Mouse (Mus musculus) T-helper 2 cell (primary cell): Measurements from ENCODE around the gene Uba52.

ENCODE experiments used
- in situ Hi-C: fragments of 300-600 bp; cut with MboI, MseI; formaldehyde crosslinking; loops from one replicate; pipeline ENCODE4 v1.15.1; 2025; ENCODE audit warnings: high pct_unique_total_duplicates

The Uba52 gene

DNA sequence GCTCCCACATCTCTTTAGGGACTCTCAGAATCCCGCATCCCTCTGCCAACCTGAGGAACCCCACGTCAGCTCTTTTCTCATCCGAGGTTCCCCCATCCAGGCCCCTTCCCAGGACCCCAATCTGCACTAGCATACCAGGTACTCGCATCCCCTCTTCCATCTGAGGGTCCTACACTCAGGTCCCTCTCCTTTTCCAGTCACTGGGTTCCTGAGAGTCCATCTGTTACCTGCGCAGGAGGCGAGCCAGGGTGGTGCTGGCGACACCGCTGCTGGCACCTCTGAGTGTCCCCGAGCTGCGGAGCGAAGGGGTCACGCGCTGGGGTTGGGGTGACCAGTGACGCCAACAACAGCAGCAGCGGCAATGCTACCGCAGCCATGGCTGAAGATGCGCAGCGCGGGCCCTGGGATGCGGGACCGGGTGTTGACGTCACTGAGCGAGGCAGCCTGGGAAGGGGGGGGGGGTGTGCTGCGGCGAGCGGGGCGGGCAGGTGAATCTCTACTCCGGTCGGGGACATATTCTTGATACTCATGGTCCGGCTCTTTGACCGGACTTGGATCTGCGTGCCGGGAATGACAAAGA is 23.6 kb downstream of the Uba52 start, which contains the start of gene Tmem59l:
TSS of gene Tmem59l (minus strand) at position 418 of the 580 bp plus-strand sequence.
- in situ Hi-C loops: no loop called here

DNA sequence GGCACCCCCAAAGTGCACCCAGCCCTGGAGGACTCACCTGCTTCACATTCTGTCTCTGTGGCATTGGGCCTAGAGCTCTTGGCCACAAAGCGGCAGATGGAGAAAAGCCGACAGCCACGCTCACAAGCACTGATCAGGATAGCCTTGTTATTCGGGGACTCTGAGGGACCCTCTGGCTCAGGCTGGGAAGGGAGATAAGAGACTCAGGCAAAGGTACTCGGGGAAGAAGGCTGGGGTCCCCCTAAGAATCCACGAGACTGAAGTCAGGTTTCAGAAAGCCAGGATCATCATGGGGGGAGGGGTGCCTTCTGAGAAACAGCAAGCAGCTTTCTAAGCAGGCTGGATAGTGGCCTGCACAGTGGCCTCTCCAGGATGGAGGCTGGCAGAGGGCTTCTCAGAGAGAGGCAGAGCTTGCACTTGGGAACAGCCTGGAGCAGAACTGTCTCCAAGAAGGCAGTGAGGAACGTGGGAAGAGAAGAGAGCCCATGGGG is 24.4 kb downstream of the Uba52 start:
- in situ Hi-C loops: no loop called here

DNA sequence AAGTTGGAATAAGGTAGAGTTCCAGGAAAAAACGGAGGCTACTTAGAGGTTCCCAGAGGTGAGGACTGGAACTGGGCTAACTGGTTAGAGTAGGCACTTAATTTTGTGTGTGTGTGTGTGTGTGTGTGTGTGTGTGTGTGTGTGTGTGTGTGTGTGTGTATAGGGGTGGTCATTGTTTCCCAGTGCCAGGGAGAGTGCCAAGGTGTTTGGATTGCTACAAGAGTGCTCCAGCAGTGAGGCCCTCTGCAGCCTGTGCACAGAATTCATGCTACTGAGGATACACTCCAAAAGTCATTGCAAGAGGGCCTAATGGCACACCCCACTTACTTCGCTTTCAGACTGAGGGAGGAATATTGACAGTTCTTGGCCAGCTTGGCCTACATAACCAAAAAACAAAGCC is 27.7 kb downstream of the Uba52 start:
- in situ Hi-C loops: no loop called here

- in situ Hi-C loops: no loop called here
Observed at GRCm38 (mm10) chr8:70481908-70482307, 28.7 kb downstream of the Uba52 start.

- in situ Hi-C loops: no loop called here
Observed at GRCm38 (mm10) chr8:70477269-70477982, 33.2 kb downstream of the Uba52 start.

- in situ Hi-C loops: no loop called here
Observed at GRCm38 (mm10) chr8:70476333-70477268, 34.0 kb downstream of the Uba52 start, which contains the start of gene Klhl26. Klhl26 (minus strand) TSS chr8:70476968.

DNA sequence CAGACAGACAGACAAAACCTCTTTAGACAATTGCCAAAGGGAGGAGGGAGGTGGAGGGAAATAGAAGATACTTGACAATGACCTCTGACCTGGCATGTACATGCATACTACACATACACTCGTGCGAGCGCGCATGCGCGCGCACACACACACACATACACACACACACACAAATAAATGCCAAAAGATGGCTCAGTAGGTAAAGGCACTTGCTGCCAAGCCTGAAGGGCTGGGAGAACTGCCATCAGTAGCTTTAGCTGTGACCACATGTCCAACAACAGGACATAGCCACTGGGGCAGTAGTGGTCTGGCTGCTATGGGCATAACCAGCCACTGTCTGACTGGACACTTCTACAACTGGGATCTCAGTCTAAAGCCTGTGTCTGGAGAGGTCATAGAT is 38.7 kb downstream of the Uba52 start:
- in situ Hi-C loops: no loop called here

DNA sequence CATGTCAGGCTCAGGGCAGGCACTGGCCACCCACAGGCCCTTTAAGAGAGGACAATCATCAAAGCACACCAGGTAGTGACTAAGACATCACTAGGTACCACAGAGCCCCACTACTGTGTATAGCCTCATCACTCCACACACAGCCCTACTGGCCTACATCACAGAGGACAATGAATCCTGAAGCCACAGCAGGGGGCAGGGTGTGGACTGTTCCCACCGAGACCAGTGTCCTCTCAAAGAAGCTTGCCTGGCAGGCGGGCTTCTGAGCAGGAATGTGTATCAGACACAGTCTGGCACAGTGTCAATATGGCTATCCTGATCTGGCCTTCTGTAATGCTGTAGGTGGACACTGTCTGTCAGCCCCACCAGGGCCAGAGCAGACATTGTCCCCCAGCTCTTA is 40.7 kb downstream of the Uba52 start:
- in situ Hi-C loops: no loop called here

- in situ Hi-C loops: no loop called here
Observed at GRCm38 (mm10) chr8:70469295-70469916, 41.2 kb downstream of the Uba52 start.

DNA sequence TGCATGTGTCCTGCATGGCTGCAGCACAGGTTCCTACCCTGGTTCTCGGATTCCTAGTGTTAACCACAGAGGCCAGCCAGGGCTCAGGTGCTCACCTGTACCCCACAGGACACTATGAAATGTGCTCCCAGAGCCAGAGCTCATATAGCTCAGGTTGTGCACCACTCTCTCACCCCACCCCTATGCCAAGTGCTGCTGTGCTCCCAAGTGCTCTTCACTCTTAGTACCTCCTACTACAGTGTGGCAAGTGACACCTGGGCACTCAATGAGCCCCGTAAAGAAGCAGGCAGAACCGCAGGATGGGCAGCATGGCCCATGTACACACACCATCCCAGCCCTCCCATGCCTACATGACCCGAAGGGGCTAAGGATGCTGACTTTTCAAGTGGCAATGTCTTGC is 41.9 kb downstream of the Uba52 start:
- in situ Hi-C loops: no loop called here

- in situ Hi-C loops: no loop called here
Observed at GRCm38 (mm10) chr8:70467907-70468306, 42.7 kb downstream of the Uba52 start.

DNA sequence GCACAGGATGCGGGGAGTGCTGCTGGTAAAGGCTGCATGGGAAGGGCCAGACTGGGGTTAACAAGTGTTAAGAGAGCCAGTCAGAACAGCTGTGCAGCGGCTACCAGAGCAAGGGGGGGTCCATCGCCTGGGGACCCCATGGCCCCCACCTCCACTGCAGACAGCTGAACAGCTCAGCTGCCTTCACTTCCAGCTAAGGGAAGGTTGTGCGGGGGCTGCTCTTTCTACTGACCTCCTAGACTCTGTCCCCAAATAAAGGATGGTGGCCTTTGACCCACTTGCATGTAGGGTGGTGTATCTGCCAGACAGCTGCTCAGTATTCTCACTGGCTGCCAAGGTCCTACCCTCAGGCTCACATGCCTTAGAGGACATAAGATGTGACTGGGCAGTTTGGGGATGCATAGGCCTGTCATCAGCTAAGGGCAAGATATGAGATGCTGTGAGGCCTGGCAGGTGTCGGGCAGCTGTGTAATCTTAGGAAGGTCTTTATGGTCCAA is 43.3 kb downstream of the Uba52 start:
- in situ Hi-C loops: no loop called here

- in situ Hi-C loops: no loop called here
Observed at GRCm38 (mm10) chr8:70466771-70467170, 43.8 kb downstream of the Uba52 start.

DNA sequence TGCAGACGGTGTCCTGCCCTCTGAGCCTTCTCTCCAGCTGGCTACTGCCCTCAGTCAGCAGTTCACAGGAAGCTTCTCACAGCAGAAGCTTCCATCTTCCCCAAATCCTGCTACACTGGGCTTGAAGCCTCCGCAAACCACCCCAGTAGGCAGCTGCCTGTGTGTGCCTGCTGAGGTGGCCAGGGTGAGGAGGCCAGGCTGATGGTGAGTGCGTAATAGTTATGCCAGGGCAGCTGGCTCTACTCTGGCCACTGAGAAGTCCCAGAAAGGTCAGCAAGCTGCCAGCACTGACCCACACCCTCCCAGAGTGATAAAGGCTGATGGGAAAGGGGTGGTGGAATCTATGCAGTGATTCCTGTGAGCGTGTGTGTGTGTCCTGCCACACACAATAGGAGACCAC is 44.3 kb downstream of the Uba52 start:
- in situ Hi-C loops: no loop called here

GRCm38 (mm10) chr8:70465701-70466100 is 44.9 kb downstream of the Uba52 start:
- in situ Hi-C loops: no loop called here

- in situ Hi-C loops: loop anchor here (5.0 kb wide), 1 partner anchor 72 kb away; no protein-coding TSS in a partner anchor
Observed at GRCm38 (mm10) chr8:70464162-70464561, 46.4 kb downstream of the Uba52 start.

GRCm38 (mm10) chr8:70463306-70463705 is 47.3 kb downstream of the Uba52 start:
- in situ Hi-C loops: loop anchor here (5.0 kb wide), 1 partner anchor 71 kb away; no protein-coding TSS in a partner anchor

GRCm38 (mm10) chr8:70462516-70462813 is 48.1 kb downstream of the Uba52 start:
- in situ Hi-C loops: loop anchor here (5.0 kb wide), 1 partner anchor 70 kb away; no protein-coding TSS in a partner anchor

- in situ Hi-C loops: loop anchor here (5.0 kb wide), 1 partner anchor 70 kb away; no protein-coding TSS in a partner anchor
Observed at GRCm38 (mm10) chr8:70461765-70462515, 48.7 kb downstream of the Uba52 start.

GRCm38 (mm10) chr8:70460606-70461005 is 50.0 kb downstream of the Uba52 start:
- in situ Hi-C loops: loop anchor here (5.0 kb wide), 1 partner anchor 68 kb away; no protein-coding TSS in a partner anchor
